Mouse (Mus musculus): ENCODE measurements at regions not wholly inside any gene's neighbourhood (a gene's known extent, or its start where the extent isn't known, plus 50 kb on each side); places are given as distances from the start of the nearest gene placed in this dataset.
"Not testable (repeated sequence)": the region's sequence is repeated elsewhere in the genome, so short reads cannot be mapped to it uniquely, and the experiment has no call there.

- not testable (repeated sequence) for H3K4me3 ChIP-seq (replicated peaks; ENCODE audit: low read length); H3K36me3 ChIP-seq (ENCODE audit: control insufficient read depth, insufficient read depth, low read length); H3K4me1 ChIP-seq (ENCODE audit: control insufficient read depth, insufficient read depth, low read length); H3K27me3 ChIP-seq (ENCODE audit: control insufficient read depth, insufficient read depth, low read length); H3K9ac ChIP-seq (ENCODE audit: low read length); H3K9me3 ChIP-seq (replicated peaks; ENCODE audit: control insufficient read depth, low read length); H3K27ac ChIP-seq (ENCODE audit: low read length); H3K4me2 ChIP-seq (ENCODE audit: low read depth, low read length); ATAC-seq (ENCODE audit: insufficient read depth, low FRiP score)
- WGBS: 79% methylated on average over 10 of the region's 10 CpGs
Measured at GRCm38 (mm10) chr9:11441241-11441997, 536.8 kb upstream of the Cntn5 start.

GRCm38 (mm10) chr9:11436443-11437167 lies 532.0 kb upstream of the Cntn5 start:
- no peak overlapping the region for H3K4me3 ChIP-seq (replicated peaks; ENCODE audit: low read length)
- H3K27ac ChIP-seq (ENCODE audit: low read length): no peak overlapping the region
- no peak for ATAC-seq (ENCODE audit: insufficient read depth, low FRiP score)
- H3K27me3 ChIP-seq (ENCODE audit: control insufficient read depth, insufficient read depth, low read length): no peaks in the 10 kb centered on the region
- H3K36me3 ChIP-seq (ENCODE audit: control insufficient read depth, insufficient read depth, low read length): no peaks in the 10 kb centered on the region
- WGBS: 61% methylated on average over 1 of the region's 1 CpGs
- no peak overlapping the region for H3K4me2 ChIP-seq (ENCODE audit: low read depth, low read length)
- H3K4me1 ChIP-seq (ENCODE audit: control insufficient read depth, insufficient read depth, low read length): no peaks in the 10 kb centered on the region
- H3K9ac ChIP-seq (ENCODE audit: low read length): no peak overlapping the region
- H3K9me3 ChIP-seq (replicated peaks; ENCODE audit: control insufficient read depth, low read length): no peaks in the 10 kb centered on the region

- 88% methylated on average over 2 of the region's 2 CpGs for WGBS
- Histone ChIP-seq H3K9me3 (replicated peaks; ENCODE audit: control insufficient read depth, low read length) (no peaks in the 10 kb centered on the region), H3K9ac (ENCODE audit: low read length) (no peak overlapping the region), H3K27me3 (ENCODE audit: control insufficient read depth, insufficient read depth, low read length) (no peaks in the 10 kb centered on the region), H3K36me3 (ENCODE audit: control insufficient read depth, insufficient read depth, low read length) (no peaks in the 10 kb centered on the region), H3K27ac (ENCODE audit: low read length) (no peak overlapping the region), H3K4me1 (ENCODE audit: control insufficient read depth, insufficient read depth, low read length) (no peaks in the 10 kb centered on the region), H3K4me3 (replicated peaks; ENCODE audit: low read length) (no peak overlapping the region), H3K4me2 (ENCODE audit: low read depth, low read length) (no peak overlapping the region)
- no peak for ATAC-seq (ENCODE audit: insufficient read depth, low FRiP score)
Measured at GRCm38 (mm10) chr9:11436014-11436413, 531.4 kb upstream of the Cntn5 start.

- no peak overlapping the region for H3K9ac ChIP-seq (ENCODE audit: low read length)
- no peak overlapping the region for H3K4me3 ChIP-seq (replicated peaks; ENCODE audit: low read length)
- no peaks in the 10 kb centered on the region for H3K27me3 ChIP-seq (ENCODE audit: control insufficient read depth, insufficient read depth, low read length)
- ATAC-seq (ENCODE audit: insufficient read depth, low FRiP score): no peak
- H3K9me3 ChIP-seq (replicated peaks; ENCODE audit: control insufficient read depth, low read length): no peaks in the 10 kb centered on the region
- no peaks in the 10 kb centered on the region for H3K36me3 ChIP-seq (ENCODE audit: control insufficient read depth, insufficient read depth, low read length)
- no peak overlapping the region for H3K27ac ChIP-seq (ENCODE audit: low read length)
- no peaks in the 10 kb centered on the region for H3K4me1 ChIP-seq (ENCODE audit: control insufficient read depth, insufficient read depth, low read length)
- H3K4me2 ChIP-seq (ENCODE audit: low read depth, low read length): no peak overlapping the region
- WGBS: 24% methylated on average over 2 of the region's 2 CpGs
Measured at GRCm38 (mm10) chr9:11435019-11435418, 530.4 kb upstream of the Cntn5 start.

- ATAC-seq (ENCODE audit: insufficient read depth, low FRiP score): no peak
- 63% methylated on average over 3 of the region's 3 CpGs for WGBS
- Histone ChIP-seq H3K4me2 (ENCODE audit: low read depth, low read length) (no peak overlapping the region), H3K9ac (ENCODE audit: low read length) (no peak overlapping the region), H3K36me3 (ENCODE audit: control insufficient read depth, insufficient read depth, low read length) (no peaks in the 10 kb centered on the region), H3K9me3 (replicated peaks; ENCODE audit: control insufficient read depth, low read length) (no peaks in the 10 kb centered on the region), H3K4me3 (replicated peaks; ENCODE audit: low read length) (no peak overlapping the region), H3K27me3 (ENCODE audit: control insufficient read depth, insufficient read depth, low read length) (no peaks in the 10 kb centered on the region), H3K4me1 (ENCODE audit: control insufficient read depth, insufficient read depth, low read length) (no peaks in the 10 kb centered on the region), H3K27ac (ENCODE audit: low read length) (no peak overlapping the region)
Measured at GRCm38 (mm10) chr9:11426473-11426872, 521.9 kb upstream of the Cntn5 start.

GRCm38 (mm10) chr9:11396829-11397228 lies 492.3 kb upstream of the Cntn5 start:
- Histone ChIP-seq H3K27ac (ENCODE audit: low read length) (no peak overlapping the region), H3K9me3 (replicated peaks; ENCODE audit: control insufficient read depth, low read length) (no peaks in the 10 kb centered on the region), H3K4me1 (ENCODE audit: control insufficient read depth, insufficient read depth, low read length) (no peaks in the 10 kb centered on the region), H3K27me3 (ENCODE audit: control insufficient read depth, insufficient read depth, low read length) (no peaks in the 10 kb centered on the region), H3K9ac (ENCODE audit: low read length) (no peak overlapping the region), H3K4me2 (ENCODE audit: low read depth, low read length) (no peak overlapping the region), H3K4me3 (replicated peaks; ENCODE audit: low read length) (no peak overlapping the region), H3K36me3 (ENCODE audit: control insufficient read depth, insufficient read depth, low read length) (no peaks in the 10 kb centered on the region)
- ATAC-seq (ENCODE audit: insufficient read depth, low FRiP score): no peak
- 77% methylated on average over 2 of the region's 2 CpGs for WGBS

- ATAC-seq (ENCODE audit: insufficient read depth, low FRiP score): no peak
- Histone ChIP-seq H3K4me1 (ENCODE audit: control insufficient read depth, insufficient read depth, low read length) (no peaks in the 10 kb centered on the region), H3K36me3 (ENCODE audit: control insufficient read depth, insufficient read depth, low read length) (no peaks in the 10 kb centered on the region), H3K27me3 (ENCODE audit: control insufficient read depth, insufficient read depth, low read length) (no peaks in the 10 kb centered on the region), H3K4me2 (ENCODE audit: low read depth, low read length) (no peak overlapping the region), H3K9ac (ENCODE audit: low read length) (no peak overlapping the region), H3K9me3 (replicated peaks; ENCODE audit: control insufficient read depth, low read length) (no peaks in the 10 kb centered on the region), H3K27ac (ENCODE audit: low read length) (no peak overlapping the region), H3K4me3 (replicated peaks; ENCODE audit: low read length) (no peak overlapping the region)
- 63% methylated on average over 1 of the region's 1 CpGs for WGBS
Measured at GRCm38 (mm10) chr9:11381648-11382075, 477.1 kb upstream of the Cntn5 start.

GRCm38 (mm10) chr9:11380531-11380930 lies 476.0 kb upstream of the Cntn5 start:
- Histone ChIP-seq H3K27ac (ENCODE audit: low read length) (no peak overlapping the region), H3K9ac (ENCODE audit: low read length) (no peak overlapping the region), H3K4me3 (replicated peaks; ENCODE audit: low read length) (no peak overlapping the region), H3K36me3 (ENCODE audit: control insufficient read depth, insufficient read depth, low read length) (no peaks in the 10 kb centered on the region), H3K27me3 (ENCODE audit: control insufficient read depth, insufficient read depth, low read length) (no peaks in the 10 kb centered on the region), H3K4me2 (ENCODE audit: low read depth, low read length) (no peak overlapping the region), H3K4me1 (ENCODE audit: control insufficient read depth, insufficient read depth, low read length) (no peaks in the 10 kb centered on the region), H3K9me3 (replicated peaks; ENCODE audit: control insufficient read depth, low read length) (no peaks in the 10 kb centered on the region)
- WGBS: 62% methylated on average over 7 of the region's 7 CpGs
- ATAC-seq (ENCODE audit: insufficient read depth, low FRiP score): peak; percentile 62

- 86% methylated on average over 4 of the region's 4 CpGs for WGBS
- H3K27me3 ChIP-seq (ENCODE audit: control insufficient read depth, insufficient read depth, low read length): no peaks in the 10 kb centered on the region
- H3K9me3 ChIP-seq (replicated peaks; ENCODE audit: control insufficient read depth, low read length): no peaks in the 10 kb centered on the region
- H3K27ac ChIP-seq (ENCODE audit: low read length): no peak overlapping the region
- ATAC-seq (ENCODE audit: insufficient read depth, low FRiP score): no peak
- H3K4me2 ChIP-seq (ENCODE audit: low read depth, low read length): no peak overlapping the region
- no peaks in the 10 kb centered on the region for H3K36me3 ChIP-seq (ENCODE audit: control insufficient read depth, insufficient read depth, low read length)
- no peak overlapping the region for H3K4me3 ChIP-seq (replicated peaks; ENCODE audit: low read length)
- no peaks in the 10 kb centered on the region for H3K4me1 ChIP-seq (ENCODE audit: control insufficient read depth, insufficient read depth, low read length)
- no peak overlapping the region for H3K9ac ChIP-seq (ENCODE audit: low read length)
Measured at GRCm38 (mm10) chr9:11378046-11378445, 473.5 kb upstream of the Cntn5 start.

All from stomach, embryonic 16.5 days (tissue).